ENCODE assay signal across 25 mouse cellular contexts in genomic region chr11:82523200-82523802, GRCm38 (mm10).
DNase-seq lines count a peak whose midpoint lies in the region; ATAC-seq and TF ChIP-seq lines count a peak whose summit lies in the region.
"Had no signal": no experiment of that assay in that cellular context is flagged by ENCODE, and none has a peak within 500 bp of the region (broad histone marks: within the 10 kb centered on the region; RNA-seq: fewer than 3 reads in every experiment).

No protein-coding gene starts in this region.

- ATAC-seq in forebrain, embryonic 13.5 days, result peak; percentile 69
- ATAC-seq in forebrain, embryonic 11.5 days (replicated peaks; ENCODE audit: low FRiP score), result no peak
- ATAC-seq in hindbrain, embryonic 11.5 days (ENCODE audit: low FRiP score), result 0 out of 2 replicates have a peak, but pooled peaks have one; percentile 45
- no peak for ATAC-seq in hindbrain, postnatal 0 days
- ATAC-seq in midbrain, embryonic 13.5 days, result peak; percentile 82
- ATAC-seq in granulocyte monocyte progenitor cell, adult 5-6 weeks (replicated peaks; ENCODE audit: poor library complexity, severe bottlenecking), result no peak
- ATAC-seq: activated CD4-positive, CD25-positive, alpha-beta regulatory T cell, adult 4 months; CD4-positive, CD25-positive, alpha-beta regulatory T cell, adult 4 months; Patski had no signal

- no peak overlapping the region for H3K4me2 ChIP-seq in forebrain, embryonic 13.5 days
- no peak overlapping the region for H3K4me2 ChIP-seq in forebrain, embryonic 11.5 days (ENCODE audit: low read depth, low read length, severe bottlenecking)
- no peak overlapping the region for H3K4me2 ChIP-seq in hindbrain, embryonic 11.5 days (replicated peaks; ENCODE audit: low read depth, low read length)
- no peak overlapping the region for H3K4me2 ChIP-seq in hindbrain, postnatal 0 days (ENCODE audit: low read depth, low read length)
- no peak overlapping the region for H3K4me2 ChIP-seq in midbrain, embryonic 13.5 days (replicated peaks)
- H3K4me2 ChIP-seq: limb, embryonic 15.5 days; liver, embryonic 15.5 days; neural tube, embryonic 12.5 days had no signal

- DNase-seq in forebrain, embryonic 11.5 days (ENCODE audit: low spot score), result no peak
- DNase-seq in hindbrain, embryonic 11.5 days (ENCODE audit: low spot score), result peak; percentile 9
- no peak for DNase-seq in hindbrain, postnatal 0 days (ENCODE audit: low spot score)
- peak; percentile 36 for DNase-seq in brain, adult 2 months (ENCODE audit: low read depth, low spot score)
- no peak for DNase-seq in adrenal gland, postnatal 36 days
- DNase-seq: adrenal gland, postnatal 14 days; cerebellum, adult 9-10 months; gastrocnemius, postnatal 10 days; heart, adult 2 months; heart, postnatal 14 days; kidney, adult 2 months; kidney, postnatal 10 days; spleen, adult 18-20 months; thymus, postnatal 36 days had no signal

- no peaks in the 10 kb centered on the region for H3K9me3 ChIP-seq in forebrain, embryonic 13.5 days (replicated peaks)
- no peaks in the 10 kb centered on the region for H3K9me3 ChIP-seq in forebrain, embryonic 11.5 days (ENCODE audit: control insufficient read depth, low read length)
- no peaks in the 10 kb centered on the region for H3K9me3 ChIP-seq in hindbrain, embryonic 11.5 days (ENCODE audit: control insufficient read depth, low read length)
- no peaks in the 10 kb centered on the region for H3K9me3 ChIP-seq in hindbrain, postnatal 0 days (ENCODE audit: low read length)
- no peaks in the 10 kb centered on the region for H3K9me3 ChIP-seq in midbrain, embryonic 13.5 days
- H3K9me3 ChIP-seq: embryonic facial prominence, embryonic 10.5 days; limb, embryonic 15.5 days; liver, embryonic 15.5 days; neural tube, embryonic 12.5 days had no signal

- no peak overlapping the region for H3K9ac ChIP-seq in forebrain, embryonic 13.5 days
- H3K9ac ChIP-seq in forebrain, embryonic 11.5 days (ENCODE audit: low read length), result no peak overlapping the region
- no peak overlapping the region for H3K9ac ChIP-seq in hindbrain, embryonic 11.5 days (ENCODE audit: low read depth, low read length)
- no peak overlapping the region for H3K9ac ChIP-seq in hindbrain, postnatal 0 days (replicated peaks; ENCODE audit: low read length)
- no peak overlapping the region for H3K9ac ChIP-seq in midbrain, embryonic 13.5 days (replicated peaks)
- H3K9ac ChIP-seq: limb, embryonic 15.5 days; liver, embryonic 15.5 days; neural tube, embryonic 12.5 days had no signal

- no peaks in the 10 kb centered on the region; the same call in 1 of the 2 replicates for H3K27me3 ChIP-seq in forebrain, embryonic 13.5 days
- H3K27me3 ChIP-seq in forebrain, embryonic 11.5 days (ENCODE audit: control insufficient read depth, insufficient read depth, low read length), result no peaks in the 10 kb centered on the region
- no peaks in the 10 kb centered on the region for H3K27me3 ChIP-seq in hindbrain, embryonic 11.5 days (ENCODE audit: control insufficient read depth, insufficient read depth, low read length)
- H3K27me3 ChIP-seq in hindbrain, postnatal 0 days (ENCODE audit: insufficient read depth, low read length), result no peaks in the 10 kb centered on the region
- 0 out of 2 replicates have a peak, but pooled peaks cover 9% of the 10 kb centered on the region for H3K27me3 ChIP-seq in midbrain, embryonic 13.5 days
- H3K27me3 ChIP-seq: neural tube, embryonic 12.5 days had no signal

- H3K36me3 ChIP-seq in forebrain, embryonic 13.5 days (ENCODE audit: poor library complexity, severe bottlenecking), result no peaks in the 10 kb centered on the region
- H3K36me3 ChIP-seq in forebrain, embryonic 11.5 days (ENCODE audit: control insufficient read depth, insufficient read depth, low read length), result no peaks in the 10 kb centered on the region
- H3K36me3 ChIP-seq in hindbrain, embryonic 11.5 days (ENCODE audit: control insufficient read depth, insufficient read depth, low read length), result no peaks in the 10 kb centered on the region
- no peaks in the 10 kb centered on the region for H3K36me3 ChIP-seq in hindbrain, postnatal 0 days (ENCODE audit: insufficient read depth, low read length)
- H3K36me3 ChIP-seq in midbrain, embryonic 13.5 days, result no peaks in the 10 kb centered on the region
- H3K36me3 ChIP-seq: embryonic facial prominence, embryonic 10.5 days; limb, embryonic 15.5 days; liver, embryonic 15.5 days; neural tube, embryonic 12.5 days had no signal

- H3K27ac ChIP-seq in forebrain, embryonic 13.5 days, result peak overlapping the region; percentile 71
- H3K27ac ChIP-seq in forebrain, embryonic 11.5 days (ENCODE audit: low read depth, low read length), result no peak overlapping the region
- peak overlapping the region; percentile 51 for H3K27ac ChIP-seq in hindbrain, embryonic 11.5 days (ENCODE audit: low read depth, low read length)
- H3K27ac ChIP-seq in hindbrain, postnatal 0 days, result no peak overlapping the region
- peak overlapping the region; percentile 62 for H3K27ac ChIP-seq in midbrain, embryonic 13.5 days
- H3K27ac ChIP-seq: embryonic facial prominence, embryonic 10.5 days; heart, adult 2 months; limb, embryonic 15.5 days; liver, embryonic 15.5 days; macrophage; neural tube, embryonic 12.5 days had no signal

- H3K4me3 ChIP-seq in forebrain, embryonic 13.5 days, result no peak overlapping the region
- no peak overlapping the region for H3K4me3 ChIP-seq in forebrain, embryonic 11.5 days (ENCODE audit: low read depth, low read length)
- no peak overlapping the region for H3K4me3 ChIP-seq in hindbrain, embryonic 11.5 days (ENCODE audit: low read depth, low read length)
- no peak overlapping the region for H3K4me3 ChIP-seq in hindbrain, postnatal 0 days (ENCODE audit: low read length)
- H3K4me3 ChIP-seq in midbrain, embryonic 13.5 days (replicated peaks), result no peak overlapping the region
- H3K4me3 ChIP-seq: embryonic facial prominence, embryonic 10.5 days; heart, adult 2 months; limb, embryonic 15.5 days; liver, embryonic 15.5 days; neural tube, embryonic 12.5 days had no signal

- WGBS in forebrain, embryonic 13.5 days, result 14% methylated on average over 4 of the region's 4 CpGs
- 25% methylated on average over 4 of the region's 4 CpGs for WGBS in forebrain, embryonic 11.5 days
- 22% methylated on average over 4 of the region's 4 CpGs for WGBS in hindbrain, embryonic 11.5 days
- 22% methylated on average over 4 of the region's 4 CpGs for WGBS in hindbrain, postnatal 0 days
- WGBS in midbrain, embryonic 13.5 days, result 19% methylated on average over 4 of the region's 4 CpGs

- peaks cover 30% of the 10 kb centered on the region for H3K4me1 ChIP-seq in forebrain, embryonic 13.5 days
- peaks cover 5% of the 10 kb centered on the region; the same call in 1 of the 2 replicates for H3K4me1 ChIP-seq in forebrain, embryonic 11.5 days (replicated peaks; ENCODE audit: control insufficient read depth, insufficient read depth, low read length)
- H3K4me1 ChIP-seq in hindbrain, embryonic 11.5 days (replicated peaks; ENCODE audit: control insufficient read depth, insufficient read depth, low read length), result peaks cover 4% of the 10 kb centered on the region
- H3K4me1 ChIP-seq in hindbrain, postnatal 0 days (ENCODE audit: insufficient read depth, low read length), result peaks cover 6% of the 10 kb centered on the region; the same call in 1 of the 2 replicates
- H3K4me1 ChIP-seq in midbrain, embryonic 13.5 days (replicated peaks), result peaks cover 24% of the 10 kb centered on the region
- H3K4me1 ChIP-seq: limb, embryonic 15.5 days; liver, embryonic 15.5 days had no signal

- no peak for TF ChIP-seq CTCF in hindbrain, postnatal 0 days (IDR thresholded peaks at IDR 0.05; ENCODE audit: low read depth)

Comparison
In these comparisons a context has a peak if more than half of its experiments do, and no peak if none do; other contexts are left out.
1. ATAC-seq: peak in forebrain, embryonic 13.5 days (single experiment), hindbrain, embryonic 11.5 days (single experiment) and midbrain, embryonic 13.5 days (single experiment); none in forebrain, embryonic 11.5 days (single experiment), hindbrain, postnatal 0 days (single experiment) and granulocyte monocyte progenitor cell, adult 5-6 weeks (single experiment).
2. H3K27ac ChIP-seq: peak in forebrain, embryonic 13.5 days (single experiment), hindbrain, embryonic 11.5 days (single experiment) and midbrain, embryonic 13.5 days (single experiment); none in forebrain, embryonic 11.5 days (single experiment) and hindbrain, postnatal 0 days (single experiment).
3. DNase-seq: peak in hindbrain, embryonic 11.5 days (single experiment) and brain, adult 2 months (single experiment); none in forebrain, embryonic 11.5 days (single experiment), hindbrain, postnatal 0 days (single experiment) and adrenal gland, postnatal 36 days (0 of 2).